Mouse (Mus musculus): ENCODE results near the gene Gm36028. TPM values are rescaled to one million over a fixed set of nuclear protein-coding genes. Genes with fewer than 3 reads are reported as not detected.

Gm36028 gene
- polyA plus RNA-seq, 1 experiment: not detected

GRCm38 (mm10) chr16:37845202-37845925 is 15.6 kb downstream of the Gm36028 start:
- Histone ChIP-seq H3K4me3 (ENCODE audit: low read depth, low read length) (no peak overlapping the region), H3K9me3 (replicated peaks; ENCODE audit: control insufficient read depth, insufficient read depth, low read length, poor library complexity, severe bottlenecking) (no peaks in the 10 kb centered on the region), H3K36me3 (ENCODE audit: control insufficient read depth, insufficient read depth, low read length, poor library complexity, severe bottlenecking) (no peaks in the 10 kb centered on the region), H3K9ac (ENCODE audit: low read depth, poor library complexity, severe bottlenecking) (no peak overlapping the region), H3K27me3 (ENCODE audit: control insufficient read depth, insufficient read depth, low read length, poor library complexity, severe bottlenecking) (no peaks in the 10 kb centered on the region), H3K27ac (ENCODE audit: insufficient read depth, low read length) (no peak overlapping the region), H3K4me1 (ENCODE audit: control insufficient read depth, insufficient read depth, low read length) (no peaks in the 10 kb centered on the region)
- TF ChIP-seq EP300 (IDR thresholded peaks at IDR 0.05; ENCODE audit: insufficient read depth, low read depth, low read length) (no peak), CTCF (IDR thresholded peaks at IDR 0.05; ENCODE audit: low read depth, low read length) (no peak)

GRCm38 (mm10) chr16:37843740-37844139 is 17.2 kb downstream of the Gm36028 start:
- no peaks in the 10 kb centered on the region for H3K36me3 ChIP-seq (ENCODE audit: control insufficient read depth, insufficient read depth, low read length, poor library complexity, severe bottlenecking)
- TF ChIP-seq EP300 (IDR thresholded peaks at IDR 0.05; ENCODE audit: insufficient read depth, low read depth, low read length) (no peak), POLR2A (IDR thresholded peaks at IDR 0.05; ENCODE audit: insufficient read depth, low read length) (no peak), CTCF (IDR thresholded peaks at IDR 0.05; ENCODE audit: low read depth, low read length) (no peak)
- H3K9me3 ChIP-seq (replicated peaks; ENCODE audit: control insufficient read depth, insufficient read depth, low read length, poor library complexity, severe bottlenecking): no peaks in the 10 kb centered on the region
- no peaks in the 10 kb centered on the region for H3K4me1 ChIP-seq (ENCODE audit: control insufficient read depth, insufficient read depth, low read length)
- no peaks in the 10 kb centered on the region for H3K27me3 ChIP-seq (ENCODE audit: control insufficient read depth, insufficient read depth, low read length, poor library complexity, severe bottlenecking)
- H3K4me3 ChIP-seq (ENCODE audit: low read depth, low read length): no peak overlapping the region
- H3K9ac ChIP-seq (ENCODE audit: low read depth, poor library complexity, severe bottlenecking): no peak overlapping the region
- H3K27ac ChIP-seq (ENCODE audit: insufficient read depth, low read length): no peak overlapping the region

DNA sequence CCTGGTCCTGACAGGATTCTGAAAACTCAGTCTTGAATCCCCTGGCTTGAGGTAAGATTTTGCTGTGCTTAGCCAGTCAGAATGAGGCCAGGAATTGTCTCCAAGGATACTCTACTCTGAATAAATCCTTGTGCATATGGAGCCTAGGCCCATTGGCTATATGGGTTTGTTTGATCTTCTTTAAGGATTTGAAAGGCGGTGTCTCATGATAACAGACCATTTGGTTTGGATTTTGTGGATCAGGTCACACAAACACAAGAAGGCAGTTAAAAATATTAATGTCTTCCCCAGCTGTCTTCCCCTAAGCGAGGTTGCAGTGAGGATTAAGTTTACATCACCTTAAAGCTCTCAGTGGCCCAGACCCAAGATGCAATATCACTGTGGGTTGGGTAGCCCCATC is 18.5 kb downstream of the Gm36028 start:
- Histone ChIP-seq H3K9me3 (replicated peaks; ENCODE audit: control insufficient read depth, insufficient read depth, low read length, poor library complexity, severe bottlenecking) (no peaks in the 10 kb centered on the region), H3K9ac (ENCODE audit: low read depth, poor library complexity, severe bottlenecking) (no peak overlapping the region), H3K4me3 (ENCODE audit: low read depth, low read length) (no peak overlapping the region), H3K4me1 (ENCODE audit: control insufficient read depth, insufficient read depth, low read length) (no peaks in the 10 kb centered on the region), H3K36me3 (ENCODE audit: control insufficient read depth, insufficient read depth, low read length, poor library complexity, severe bottlenecking) (no peaks in the 10 kb centered on the region), H3K27me3 (ENCODE audit: control insufficient read depth, insufficient read depth, low read length, poor library complexity, severe bottlenecking) (no peaks in the 10 kb centered on the region), H3K27ac (ENCODE audit: insufficient read depth, low read length) (no peak overlapping the region)
- TF ChIP-seq EP300 (IDR thresholded peaks at IDR 0.05; ENCODE audit: insufficient read depth, low read depth, low read length) (no peak), POLR2A (IDR thresholded peaks at IDR 0.05; ENCODE audit: insufficient read depth, low read length) (no peak), CTCF (IDR thresholded peaks at IDR 0.05; ENCODE audit: low read depth, low read length) (no peak)

GRCm38 (mm10) chr16:37837571-37837970 is 23.4 kb downstream of the Gm36028 start:
- no peak for TF ChIP-seq EP300 (IDR thresholded peaks at IDR 0.05; ENCODE audit: insufficient read depth, low read depth, low read length)
- TF ChIP-seq CTCF (IDR thresholded peaks at IDR 0.05; ENCODE audit: low read depth, low read length): no peak
- TF ChIP-seq POLR2A (IDR thresholded peaks at IDR 0.05; ENCODE audit: insufficient read depth, low read length): no peak
- H3K27ac ChIP-seq (ENCODE audit: insufficient read depth, low read length): no peak overlapping the region
- no peaks in the 10 kb centered on the region for H3K4me1 ChIP-seq (ENCODE audit: control insufficient read depth, insufficient read depth, low read length)
- H3K9me3 ChIP-seq (replicated peaks; ENCODE audit: control insufficient read depth, insufficient read depth, low read length, poor library complexity, severe bottlenecking): no peaks in the 10 kb centered on the region
- H3K9ac ChIP-seq (ENCODE audit: low read depth, poor library complexity, severe bottlenecking): no peak overlapping the region
- H3K4me3 ChIP-seq (ENCODE audit: low read depth, low read length): no peak overlapping the region
- no peaks in the 10 kb centered on the region for H3K27me3 ChIP-seq (ENCODE audit: control insufficient read depth, insufficient read depth, low read length, poor library complexity, severe bottlenecking)
- H3K36me3 ChIP-seq (ENCODE audit: control insufficient read depth, insufficient read depth, low read length, poor library complexity, severe bottlenecking): peaks cover 3% of the 10 kb centered on the region

GRCm38 (mm10) chr16:37831041-37831440 is 29.9 kb downstream of the Gm36028 start:
- Histone ChIP-seq H3K4me1 (ENCODE audit: control insufficient read depth, insufficient read depth, low read length) (no peaks in the 10 kb centered on the region), H3K27me3 (ENCODE audit: control insufficient read depth, insufficient read depth, low read length, poor library complexity, severe bottlenecking) (no peaks in the 10 kb centered on the region), H3K27ac (ENCODE audit: insufficient read depth, low read length) (no peak overlapping the region), H3K9me3 (replicated peaks; ENCODE audit: control insufficient read depth, insufficient read depth, low read length, poor library complexity, severe bottlenecking) (no peaks in the 10 kb centered on the region), H3K4me3 (ENCODE audit: low read depth, low read length) (no peak overlapping the region), H3K36me3 (ENCODE audit: control insufficient read depth, insufficient read depth, low read length, poor library complexity, severe bottlenecking) (peaks cover 18% of the 10 kb centered on the region), H3K9ac (ENCODE audit: low read depth, poor library complexity, severe bottlenecking) (no peak overlapping the region)
- TF ChIP-seq EP300 (IDR thresholded peaks at IDR 0.05; ENCODE audit: insufficient read depth, low read depth, low read length): no peak
- TF ChIP-seq POLR2A (IDR thresholded peaks at IDR 0.05; ENCODE audit: insufficient read depth, low read length): no peak
- TF ChIP-seq CTCF (IDR thresholded peaks at IDR 0.05; ENCODE audit: low read depth, low read length): no peak

DNA sequence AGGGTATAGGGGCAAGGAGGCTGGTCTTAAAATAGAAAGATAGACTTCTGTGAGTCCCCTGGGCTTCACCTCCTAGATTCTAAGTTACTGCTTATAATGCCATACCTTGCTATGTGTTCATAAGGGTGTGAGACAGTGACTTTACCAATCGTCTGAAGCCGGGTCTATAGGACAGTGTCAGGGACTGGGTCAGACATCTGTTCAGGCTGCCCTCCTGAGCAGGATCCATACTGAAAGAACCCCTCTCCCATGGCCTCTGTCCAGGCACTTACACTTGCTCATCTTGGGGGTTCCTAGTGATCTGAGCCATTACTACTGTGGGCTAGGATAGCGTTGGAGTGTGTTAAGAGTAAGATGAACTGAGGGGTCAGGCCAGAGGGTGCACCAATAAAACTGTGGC is 34.7 kb downstream of the Gm36028 start:
- peaks cover 19% of the 10 kb centered on the region for H3K36me3 ChIP-seq (ENCODE audit: control insufficient read depth, insufficient read depth, low read length, poor library complexity, severe bottlenecking)
- no peak overlapping the region for H3K27ac ChIP-seq (ENCODE audit: insufficient read depth, low read length)
- H3K4me1 ChIP-seq (ENCODE audit: control insufficient read depth, insufficient read depth, low read length): no peaks in the 10 kb centered on the region
- H3K9ac ChIP-seq (ENCODE audit: low read depth, poor library complexity, severe bottlenecking): no peak overlapping the region
- TF ChIP-seq EP300 (IDR thresholded peaks at IDR 0.05; ENCODE audit: insufficient read depth, low read depth, low read length) (no peak), POLR2A (IDR thresholded peaks at IDR 0.05; ENCODE audit: insufficient read depth, low read length) (no peak), CTCF (IDR thresholded peaks at IDR 0.05; ENCODE audit: low read depth, low read length) (no peak)
- H3K4me3 ChIP-seq (ENCODE audit: low read depth, low read length): no peak overlapping the region
- H3K27me3 ChIP-seq (ENCODE audit: control insufficient read depth, insufficient read depth, low read length, poor library complexity, severe bottlenecking): no peaks in the 10 kb centered on the region
- H3K9me3 ChIP-seq (replicated peaks; ENCODE audit: control insufficient read depth, insufficient read depth, low read length, poor library complexity, severe bottlenecking): no peaks in the 10 kb centered on the region

Measured in ES-Bruce4 (cell line).